Mouse (Mus musculus): ENCODE measurements around the gene Utp14b. TPM values are rescaled to one million over a fixed set of nuclear protein-coding genes. Genes with fewer than 3 reads are reported as not detected.

Utp14b gene
- total and polyA plus RNA-seq, 2 experiments, result 1.2 to 7.5 TPM

DNA sequence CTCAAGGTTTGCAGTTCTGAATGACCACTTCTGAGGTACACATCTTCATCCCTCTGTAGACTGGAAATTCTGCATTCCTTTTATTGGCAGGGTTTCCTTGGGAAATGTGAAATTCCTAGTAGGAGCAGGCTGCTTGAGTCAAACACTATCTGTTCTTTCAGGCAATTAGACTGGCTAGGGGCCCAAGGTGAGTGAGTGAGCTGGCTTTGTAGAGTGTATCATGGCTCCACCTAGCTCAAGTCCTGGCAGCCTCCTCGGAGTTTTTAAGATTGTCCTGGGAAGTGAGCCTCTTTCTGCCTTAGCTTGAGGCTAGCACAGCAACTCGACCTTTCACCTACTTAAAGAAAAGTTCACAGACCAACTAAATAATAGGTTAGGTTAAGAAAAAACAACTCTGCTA lies 1.4 kb upstream of the Utp14b start:
- peak overlapping the region; percentile 78 for H3K27ac ChIP-seq (replicated peaks; ENCODE audit: insufficient read depth, low read depth, low read length)
- H3K27me3 ChIP-seq (ENCODE audit: control insufficient read depth, insufficient read depth, low read length), result no peaks in the 10 kb centered on the region
- peaks cover 18% of the 10 kb centered on the region for H3K4me1 ChIP-seq (ENCODE audit: control insufficient read depth, insufficient read depth, low read length)
- no peak overlapping the region for H3K4me3 ChIP-seq (ENCODE audit: insufficient read depth, low read depth, low read length)
- peak; percentile 68 for DNase-seq (ENCODE audit: extremely low read depth, low read depth, low spot score)
- 0 out of 2 replicates have a peak overlapping the region, but pooled peaks have one; percentile 26 for H3K9ac ChIP-seq (ENCODE audit: low read depth, low read length)
- H3K36me3 ChIP-seq (ENCODE audit: control insufficient read depth, insufficient read depth, low read length), result no peaks in the 10 kb centered on the region
- H3K79me2 ChIP-seq (ENCODE audit: control insufficient read depth, insufficient read depth, low read length), result peaks cover 25% of the 10 kb centered on the region
- TF ChIP-seq CTCF (IDR thresholded peaks at IDR 0.05; ENCODE audit: low read depth, low read length), result no peak
- no peak for TF ChIP-seq POLR2A (IDR thresholded peaks at IDR 0.05; ENCODE audit: extremely low read depth, insufficient read depth, low read length)
- 13% methylated on average over 2 of the region's 2 CpGs for WGBS

DNA sequence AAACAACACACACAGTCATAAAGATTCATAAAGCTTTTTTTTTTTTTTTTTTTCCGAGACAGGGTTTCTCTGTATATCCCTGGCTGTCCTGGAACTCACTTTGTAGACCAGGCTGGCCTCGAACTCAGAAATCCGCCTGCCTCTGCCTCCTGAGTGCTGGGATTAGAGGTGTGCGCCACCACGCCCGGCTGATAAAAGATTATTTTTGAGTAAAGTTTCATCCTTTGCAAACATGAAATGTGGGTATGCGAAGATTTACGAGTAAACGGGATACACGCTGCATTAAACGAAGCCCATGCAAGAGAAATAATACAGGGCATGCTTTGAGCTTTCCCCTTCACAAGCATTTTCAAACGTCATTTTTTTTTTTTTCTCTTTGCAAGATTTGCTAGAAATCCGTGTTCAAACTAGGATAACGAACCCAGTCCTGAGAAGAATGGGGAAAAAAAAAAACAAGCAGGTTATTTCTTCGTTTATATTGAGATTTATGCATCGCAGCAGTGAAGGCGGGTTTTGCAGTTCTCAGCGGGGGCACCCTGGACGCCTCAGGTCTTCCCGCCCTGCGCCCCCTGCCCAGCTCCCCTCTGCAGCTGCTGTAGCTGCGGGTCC lies 713 bp upstream of the Utp14b start:
- Histone ChIP-seq H3K4me3 (ENCODE audit: insufficient read depth, low read depth, low read length) (peak overlapping the region; percentile 76), H3K9ac (ENCODE audit: low read depth, low read length) (peak overlapping the region; percentile 87), H3K27ac (replicated peaks; ENCODE audit: insufficient read depth, low read depth, low read length) (peak overlapping the region; percentile 77), H3K79me2 (ENCODE audit: control insufficient read depth, insufficient read depth, low read length) (peaks cover 26% of the 10 kb centered on the region), H3K4me1 (ENCODE audit: control insufficient read depth, insufficient read depth, low read length) (peaks cover 19% of the 10 kb centered on the region), H3K36me3 (ENCODE audit: control insufficient read depth, insufficient read depth, low read length) (no peaks in the 10 kb centered on the region), H3K27me3 (ENCODE audit: control insufficient read depth, insufficient read depth, low read length) (no peaks in the 10 kb centered on the region)
- 27% methylated on average over 22 of the region's 22 CpGs for WGBS
- TF ChIP-seq CTCF (IDR thresholded peaks at IDR 0.05; ENCODE audit: low read depth, low read length) (no peak), POLR2A (IDR thresholded peaks at IDR 0.05; ENCODE audit: extremely low read depth, insufficient read depth, low read length) (no peak)
- DNase-seq (ENCODE audit: extremely low read depth, low read depth, low spot score), result no peak

DNA sequence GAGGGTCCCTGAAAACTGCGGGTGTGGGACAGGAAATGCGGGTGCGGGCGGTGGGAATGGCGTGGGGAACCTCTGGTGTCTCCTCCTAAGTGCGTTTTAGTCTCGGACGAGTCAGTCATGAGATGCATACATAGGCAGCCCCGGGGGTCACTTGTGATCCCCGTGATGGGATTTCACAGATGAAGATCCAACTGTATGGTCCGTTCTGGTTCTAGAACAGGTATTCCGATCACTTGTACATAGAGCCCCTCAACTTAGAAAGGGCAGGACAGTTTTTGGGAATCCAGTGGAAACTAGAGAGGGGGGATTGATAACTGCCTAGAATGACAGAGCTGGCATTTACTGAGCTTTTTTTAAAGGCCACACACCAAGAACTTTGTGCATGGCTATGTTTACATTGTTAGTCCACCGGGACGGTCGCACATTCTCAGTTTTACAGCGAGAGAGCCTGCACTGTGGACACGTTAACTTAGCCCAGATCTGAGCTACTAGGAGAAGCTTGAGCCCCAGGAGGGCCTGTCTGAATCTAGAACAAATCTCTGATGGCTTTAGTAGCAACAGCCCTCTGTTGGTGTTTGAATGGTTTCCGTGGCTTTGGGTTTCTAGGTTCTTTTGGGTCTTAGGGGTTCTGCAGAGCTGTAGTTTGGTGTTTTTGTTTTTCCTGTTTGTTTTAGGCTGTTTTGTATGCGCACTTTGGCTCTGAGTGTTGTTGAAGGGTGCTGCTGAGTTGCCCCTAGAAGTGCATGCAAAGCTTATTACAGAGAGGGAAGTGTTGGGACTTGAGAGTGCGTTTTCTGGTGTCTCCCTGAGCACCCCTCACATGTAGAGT lies 817 bp downstream of the Utp14b start:
- peak overlapping the region; percentile 99 for H3K9ac ChIP-seq (ENCODE audit: low read depth, low read length)
- WGBS, result 3% methylated on average over 20 of the region's 20 CpGs
- peaks cover 30% of the 10 kb centered on the region for H3K79me2 ChIP-seq (ENCODE audit: control insufficient read depth, insufficient read depth, low read length)
- H3K36me3 ChIP-seq (ENCODE audit: control insufficient read depth, insufficient read depth, low read length), result peaks cover 2% of the 10 kb centered on the region; the same call in 1 of the 2 replicates
- peaks cover 19% of the 10 kb centered on the region for H3K4me1 ChIP-seq (ENCODE audit: control insufficient read depth, insufficient read depth, low read length)
- peak overlapping the region; percentile 96 for H3K4me3 ChIP-seq (ENCODE audit: insufficient read depth, low read depth, low read length)
- peak overlapping the region; percentile 86 for H3K27ac ChIP-seq (replicated peaks; ENCODE audit: insufficient read depth, low read depth, low read length)
- TF ChIP-seq POLR2A (IDR thresholded peaks at IDR 0.05; ENCODE audit: extremely low read depth, insufficient read depth, low read length) (no peak), CTCF (IDR thresholded peaks at IDR 0.05; ENCODE audit: low read depth, low read length) (no peak)
- H3K27me3 ChIP-seq (ENCODE audit: control insufficient read depth, insufficient read depth, low read length), result no peaks in the 10 kb centered on the region
- peak; percentile 60 for DNase-seq (ENCODE audit: extremely low read depth, low read depth, low spot score)

DNA sequence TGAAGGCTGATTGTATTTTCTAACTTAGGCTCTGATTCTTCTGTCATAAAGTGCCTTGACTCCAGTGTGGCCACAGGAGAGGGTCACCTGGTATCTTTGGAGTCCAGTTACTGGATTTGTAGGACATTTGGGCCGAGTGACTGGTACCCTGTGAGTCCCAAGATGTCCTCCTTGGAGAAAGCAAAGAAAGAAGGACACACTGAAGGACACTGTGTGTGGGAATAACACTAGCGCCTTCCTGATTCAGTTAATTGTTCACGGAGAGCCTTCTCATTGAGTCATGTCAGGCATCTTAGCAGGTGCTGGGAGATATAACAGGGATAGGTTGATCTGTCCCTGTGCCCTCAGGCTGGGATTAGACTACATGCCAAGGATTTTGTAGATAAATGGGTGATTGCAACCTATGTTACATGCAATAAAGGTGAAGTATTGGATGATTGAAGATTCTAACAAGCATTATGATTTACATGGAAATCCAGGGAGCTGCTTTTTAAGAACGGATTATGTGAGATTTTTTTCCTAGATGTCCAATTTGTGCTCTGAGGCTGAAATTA lies 1.5 kb downstream of the Utp14b start:
- Histone ChIP-seq H3K27ac (replicated peaks; ENCODE audit: insufficient read depth, low read depth, low read length) (no peak overlapping the region), H3K9ac (ENCODE audit: low read depth, low read length) (peak overlapping the region; percentile 99), H3K4me1 (ENCODE audit: control insufficient read depth, insufficient read depth, low read length) (peaks cover 19% of the 10 kb centered on the region), H3K36me3 (ENCODE audit: control insufficient read depth, insufficient read depth, low read length) (peaks cover 4% of the 10 kb centered on the region), H3K27me3 (ENCODE audit: control insufficient read depth, insufficient read depth, low read length) (no peaks in the 10 kb centered on the region), H3K79me2 (ENCODE audit: control insufficient read depth, insufficient read depth, low read length) (peaks cover 30% of the 10 kb centered on the region), H3K4me3 (ENCODE audit: insufficient read depth, low read depth, low read length) (peak overlapping the region; percentile 96)
- peak; percentile 38 for DNase-seq (ENCODE audit: extremely low read depth, low read depth, low spot score)
- WGBS, result 57% methylated on average over 4 of the region's 4 CpGs
- no peak for TF ChIP-seq CTCF (IDR thresholded peaks at IDR 0.05; ENCODE audit: low read depth, low read length)
- no peak for TF ChIP-seq POLR2A (IDR thresholded peaks at IDR 0.05; ENCODE audit: extremely low read depth, insufficient read depth, low read length)

DNA sequence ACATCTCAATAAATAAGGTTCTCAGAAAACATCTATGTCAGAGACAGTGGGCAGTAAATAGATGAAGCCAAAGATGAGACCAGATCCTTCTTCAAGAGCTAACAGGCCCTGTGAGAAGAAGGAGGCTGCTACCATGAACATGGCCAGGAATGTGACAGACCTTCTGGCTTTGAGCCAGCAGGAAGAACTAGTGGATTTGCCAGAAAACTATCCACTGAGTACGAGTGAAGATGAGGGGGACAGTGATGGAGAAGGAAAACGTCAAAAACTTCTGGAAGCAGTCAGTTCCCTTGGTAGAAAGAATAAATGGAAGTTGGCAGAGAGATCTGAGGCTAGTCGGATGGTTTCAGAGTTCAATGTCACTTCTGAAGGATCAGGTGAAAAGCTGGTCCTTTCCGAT lies 6.5 kb downstream of the Utp14b start:
- H3K27me3 ChIP-seq (ENCODE audit: control insufficient read depth, insufficient read depth, low read length), result no peaks in the 10 kb centered on the region
- no peak for DNase-seq (ENCODE audit: extremely low read depth, low read depth, low spot score)
- H3K4me1 ChIP-seq (ENCODE audit: control insufficient read depth, insufficient read depth, low read length), result peaks cover 11% of the 10 kb centered on the region
- WGBS, result 77% methylated on average over 4 of the region's 4 CpGs
- TF ChIP-seq CTCF (IDR thresholded peaks at IDR 0.05; ENCODE audit: low read depth, low read length), result no peak
- TF ChIP-seq POLR2A (IDR thresholded peaks at IDR 0.05; ENCODE audit: extremely low read depth, insufficient read depth, low read length), result no peak
- H3K27ac ChIP-seq (replicated peaks; ENCODE audit: insufficient read depth, low read depth, low read length), result no peak overlapping the region
- H3K9ac ChIP-seq (ENCODE audit: low read depth, low read length), result no peak overlapping the region
- peaks cover 28% of the 10 kb centered on the region for H3K36me3 ChIP-seq (ENCODE audit: control insufficient read depth, insufficient read depth, low read length)
- H3K4me3 ChIP-seq (ENCODE audit: insufficient read depth, low read depth, low read length), result no peak overlapping the region
- peaks cover 28% of the 10 kb centered on the region; the same call in 1 of the 2 replicates for H3K79me2 ChIP-seq (ENCODE audit: control insufficient read depth, insufficient read depth, low read length)
